Mouse (Mus musculus) CD4-positive, CD25-positive, alpha-beta regulatory T cell, adult 2 months (primary cell): ENCODE measurements around the gene Tmem102.

Source experiments
- DNase-seq: peaks from one replicate; pipeline ENCODE4 v3.0.0-alpha.2; 2012; ENCODE audit warnings: low read depth, low spot score

Gene Tmem102

DNA sequence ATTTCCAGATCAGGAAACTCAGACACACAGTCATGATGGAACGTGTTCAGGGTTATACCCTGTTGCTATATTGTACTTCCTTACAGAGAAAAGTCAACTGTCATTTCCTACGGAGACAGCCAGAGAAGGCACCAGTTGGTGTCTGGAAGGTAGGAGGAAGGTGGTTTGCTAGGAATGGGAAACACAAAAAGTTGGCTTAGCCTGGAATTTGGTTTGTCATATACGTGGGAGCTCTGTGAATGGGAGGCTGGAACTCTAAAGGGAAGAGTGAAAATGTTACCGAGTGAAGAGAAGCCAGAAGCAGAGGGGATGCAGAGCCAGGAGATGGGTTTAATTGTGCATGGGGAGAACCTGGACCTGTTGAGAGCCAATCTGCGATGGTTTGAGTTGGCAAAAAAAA, 14.0 kb downstream of the Tmem102 start:
- DNase-seq: no peak

DNA sequence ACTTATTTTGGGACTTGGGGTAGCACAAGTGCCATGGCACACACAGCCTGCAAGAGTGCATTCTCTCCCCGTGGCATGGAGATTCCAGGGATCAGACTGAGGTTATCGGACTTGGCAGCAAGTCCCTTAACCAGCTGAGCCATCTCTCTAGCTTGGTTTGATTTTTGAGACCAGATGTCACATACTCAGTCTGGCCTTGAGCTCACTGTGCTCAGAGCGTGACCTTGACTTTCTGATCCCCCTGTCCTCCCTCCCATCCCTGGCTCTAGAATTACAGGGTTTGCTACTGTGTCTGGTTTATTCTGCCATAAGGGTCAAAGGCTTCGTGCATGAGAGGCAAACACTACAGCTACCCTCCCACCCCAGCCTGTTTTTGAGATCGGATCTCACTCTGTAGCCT, 16.0 kb downstream of the Tmem102 start:
- no peak for DNase-seq

DNA sequence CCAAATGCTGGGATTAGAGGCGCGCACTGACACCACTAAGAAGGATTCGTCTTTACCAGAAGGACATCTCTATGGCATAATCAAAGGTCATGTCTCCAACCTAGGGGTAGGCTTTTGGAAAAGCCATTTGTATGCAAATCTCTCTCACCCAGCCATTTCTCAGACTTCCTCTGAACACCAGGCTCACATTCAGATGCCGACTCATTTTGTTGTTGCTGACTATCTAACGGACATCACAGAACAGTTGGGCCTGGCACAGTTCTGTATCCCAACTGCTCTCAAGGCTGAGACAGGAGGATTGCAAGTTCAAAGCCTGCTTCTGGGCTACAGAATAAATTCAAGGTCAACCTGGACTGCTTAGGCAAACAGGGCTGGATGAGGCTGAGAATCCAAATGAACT, 18.1 kb downstream of the Tmem102 start:
- DNase-seq: no peak

DNA sequence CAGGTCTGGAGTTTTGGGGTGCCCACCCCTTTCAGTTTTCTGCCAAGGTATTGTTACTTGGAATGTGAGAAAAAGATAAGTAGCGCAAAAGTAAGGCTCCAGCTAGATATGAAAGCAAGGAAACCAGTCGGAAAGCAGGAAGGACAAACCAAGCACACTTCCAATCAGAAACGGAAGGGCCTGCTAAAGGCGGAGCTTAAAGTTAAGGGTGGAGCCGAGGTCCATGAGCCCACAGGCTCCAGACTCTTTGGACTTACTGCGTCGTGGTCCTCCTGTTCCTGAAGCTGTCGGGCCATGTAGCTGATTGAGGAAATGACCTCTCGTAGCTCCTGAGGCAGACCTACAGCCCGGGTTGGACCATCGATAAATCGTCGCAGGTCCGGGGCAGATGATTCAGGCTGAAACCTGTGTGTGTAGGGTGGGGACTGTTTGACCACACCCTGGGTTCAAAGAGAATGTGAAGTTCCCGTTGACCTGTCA, 20.6 kb downstream of the Tmem102 start:
- DNase-seq: no peak

DNA sequence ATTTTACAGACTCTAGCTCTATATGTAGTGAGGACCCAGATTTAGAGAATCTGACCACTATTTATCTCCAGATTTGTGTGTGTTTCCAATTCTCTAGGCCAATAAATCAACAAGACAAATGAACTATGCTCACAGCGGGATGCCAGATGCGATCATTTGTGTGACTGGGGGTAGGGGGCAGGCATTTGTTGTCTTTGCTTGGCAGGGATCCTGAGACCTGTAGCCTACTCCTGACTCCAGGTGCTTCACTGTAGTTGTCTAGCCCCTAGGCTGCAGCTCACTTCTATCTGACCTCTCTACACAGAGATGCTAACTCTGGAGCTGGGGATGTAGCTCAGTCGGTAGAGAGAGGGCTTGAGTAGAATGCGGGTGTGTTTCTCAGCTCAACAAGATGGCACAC, 23.6 kb downstream of the Tmem102 start:
- DNase-seq: no peak

DNA sequence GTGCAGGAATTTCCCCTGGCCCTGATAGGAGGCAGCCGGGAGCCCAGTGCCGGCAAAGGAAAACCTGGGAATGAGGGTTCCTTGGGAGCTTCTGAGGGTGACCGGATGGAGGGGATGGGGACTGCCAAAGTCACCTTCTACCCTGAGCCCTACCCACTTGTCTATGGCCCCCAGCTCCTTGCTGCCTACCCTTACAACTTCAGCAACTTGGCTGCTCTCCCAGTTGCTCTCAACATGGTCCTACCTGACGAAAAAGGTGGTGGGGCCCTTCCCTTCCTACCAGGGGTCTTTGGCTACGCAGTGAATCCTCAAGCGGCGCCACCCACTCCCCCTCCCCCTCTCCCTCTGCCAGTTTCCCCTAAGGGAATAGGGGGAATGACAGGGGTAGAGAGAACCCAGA, 26.4 kb downstream of the Tmem102 start:
- no peak for DNase-seq

DNA sequence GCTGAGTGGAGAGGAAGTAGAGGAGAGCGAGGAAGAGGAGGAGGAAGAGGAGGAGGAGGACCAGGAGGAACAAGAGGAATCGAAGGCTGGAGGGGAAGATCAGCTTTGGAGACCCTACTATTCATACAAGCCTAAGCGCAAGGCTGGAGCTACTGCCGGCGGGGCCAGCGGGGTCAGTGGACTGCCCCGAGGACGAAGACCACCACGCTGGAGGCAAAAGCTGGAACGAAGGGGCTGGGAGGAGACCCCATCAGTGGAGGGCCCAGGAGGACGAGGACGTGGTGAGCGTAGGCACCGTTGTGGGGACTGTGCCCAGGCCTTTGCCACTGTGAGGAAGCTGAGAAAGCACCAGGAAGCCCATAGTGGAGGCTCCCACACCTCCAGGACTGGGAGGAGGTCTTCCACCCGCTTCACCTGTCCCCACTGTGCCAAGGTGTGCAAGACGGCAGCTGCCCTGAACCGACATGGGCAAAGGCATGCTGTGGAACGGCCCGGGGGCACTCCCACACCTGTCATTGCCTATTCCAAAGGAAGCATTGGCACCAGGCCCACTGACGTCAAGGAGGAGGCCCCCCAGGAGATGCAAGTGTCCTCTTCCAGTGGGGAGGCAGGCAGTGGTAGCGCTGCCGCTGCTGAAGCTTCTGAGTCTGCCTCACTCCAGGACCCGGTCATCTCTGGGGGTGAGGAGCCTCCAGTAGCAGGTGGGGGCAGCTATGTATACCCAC, 27.0 kb downstream of the Tmem102 start:
- no peak for DNase-seq

DNA sequence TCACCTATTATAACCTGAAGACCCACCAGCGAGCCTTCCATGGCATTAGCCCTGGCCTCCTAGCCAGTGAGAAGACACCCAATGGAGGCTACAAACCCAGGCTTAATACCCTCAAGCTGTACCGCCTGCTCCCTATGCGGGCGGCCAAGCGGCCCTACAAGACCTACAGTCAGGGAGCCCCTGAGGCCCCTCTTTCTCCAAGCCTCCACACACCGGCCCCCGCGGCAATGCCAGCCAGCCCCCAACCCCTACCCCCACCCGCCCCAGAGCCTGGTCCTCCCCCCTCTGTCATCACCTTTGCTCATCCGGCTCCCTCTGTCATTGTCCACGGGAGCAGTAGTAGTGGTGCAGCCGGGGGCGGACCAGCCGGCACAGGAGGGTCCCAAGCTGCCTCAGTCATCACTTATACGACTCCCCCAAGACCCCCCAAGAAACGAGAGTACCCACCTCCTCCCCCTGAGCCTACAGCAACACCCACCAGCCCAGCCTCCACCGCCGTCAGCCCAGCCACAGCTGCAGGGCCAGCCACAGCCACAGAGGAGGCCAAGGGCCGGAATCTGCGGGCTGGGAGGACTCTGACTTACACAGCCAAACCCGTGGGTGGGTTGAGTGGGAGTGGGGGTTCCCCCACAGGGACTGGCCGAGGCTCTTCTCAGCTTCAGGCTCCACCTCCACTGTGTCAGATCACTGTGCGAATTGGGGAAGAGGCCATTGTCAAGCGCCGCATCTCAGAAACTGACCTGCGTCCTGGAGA, 27.7 kb downstream of the Tmem102 start:
- DNase-seq: no peak

DNA sequence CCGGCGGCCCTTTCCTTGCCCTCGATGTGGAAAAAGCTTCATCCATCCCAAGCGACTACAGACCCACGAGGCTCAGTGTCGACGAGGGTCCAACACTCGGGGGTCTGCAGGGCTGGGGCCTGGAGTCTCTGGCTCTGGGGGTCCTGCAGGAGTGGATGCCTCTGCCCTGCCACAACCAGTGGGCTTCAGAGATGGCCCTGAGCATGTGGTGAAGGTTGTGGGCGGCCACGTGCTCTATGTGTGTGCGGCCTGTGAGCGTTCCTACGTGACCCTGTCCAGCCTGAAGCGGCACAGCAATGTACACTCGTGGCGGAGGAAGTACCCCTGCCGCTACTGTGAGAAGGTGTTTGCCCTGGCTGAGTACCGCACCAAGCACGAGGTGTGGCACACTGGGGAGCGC, 28.9 kb downstream of the Tmem102 start:
- DNase-seq: no peak

DNA sequence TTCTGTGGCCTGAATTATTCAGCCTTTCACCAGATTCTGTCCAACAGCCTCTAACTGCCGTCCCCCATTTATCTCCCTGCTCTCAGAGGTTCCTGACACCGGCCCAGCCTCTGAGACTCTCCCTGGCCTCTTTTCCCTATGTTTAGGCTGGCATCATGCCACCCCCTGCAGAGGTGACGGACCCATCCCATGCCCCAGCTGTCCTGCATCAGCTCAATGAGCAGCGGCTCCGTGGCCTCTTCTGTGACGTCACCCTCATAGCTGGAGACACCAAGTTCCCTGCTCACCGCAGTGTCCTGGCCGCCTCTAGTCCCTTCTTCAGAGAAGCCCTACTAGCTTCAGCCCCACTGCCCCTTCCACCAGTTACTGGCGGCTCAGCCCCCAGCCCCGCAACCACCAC, 29.7 kb downstream of the Tmem102 start:
- DNase-seq: no peak

DNA sequence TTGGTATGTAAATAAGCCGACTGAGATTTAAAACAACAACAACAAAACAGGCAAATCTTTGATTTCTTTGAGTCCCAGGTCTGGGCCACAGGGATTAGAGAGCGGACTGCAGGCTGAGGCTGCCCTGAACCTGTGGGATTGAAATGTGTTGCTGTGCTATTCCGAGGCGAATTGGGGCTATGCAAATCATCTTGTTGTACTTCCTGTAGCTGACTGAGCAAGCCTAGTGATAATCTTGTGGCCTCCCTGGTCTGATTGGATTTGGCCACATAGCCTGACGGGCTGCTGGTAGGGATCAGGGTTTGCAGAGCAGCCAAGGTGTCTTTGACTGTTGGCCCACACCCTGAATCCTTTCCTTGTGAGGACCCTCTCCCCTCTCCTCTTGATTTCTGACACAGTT, 30.5 kb downstream of the Tmem102 start:
- no peak for DNase-seq

DNA sequence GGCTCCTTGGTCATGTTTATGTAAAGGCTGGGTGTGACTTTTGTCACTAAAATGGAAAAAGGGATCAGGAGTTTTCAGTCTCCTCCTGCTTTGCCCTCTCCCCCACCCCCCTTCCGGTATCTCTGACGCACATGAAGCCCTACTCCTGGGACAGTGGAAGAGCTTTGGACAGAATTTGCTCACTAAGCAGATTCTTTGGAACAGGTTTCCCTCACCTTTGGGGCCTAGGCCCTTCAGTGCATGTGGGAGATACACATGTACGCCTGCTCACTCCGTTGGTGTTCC, 37.9 kb downstream of the Tmem102 start:
- DNase-seq: no peak

DNA sequence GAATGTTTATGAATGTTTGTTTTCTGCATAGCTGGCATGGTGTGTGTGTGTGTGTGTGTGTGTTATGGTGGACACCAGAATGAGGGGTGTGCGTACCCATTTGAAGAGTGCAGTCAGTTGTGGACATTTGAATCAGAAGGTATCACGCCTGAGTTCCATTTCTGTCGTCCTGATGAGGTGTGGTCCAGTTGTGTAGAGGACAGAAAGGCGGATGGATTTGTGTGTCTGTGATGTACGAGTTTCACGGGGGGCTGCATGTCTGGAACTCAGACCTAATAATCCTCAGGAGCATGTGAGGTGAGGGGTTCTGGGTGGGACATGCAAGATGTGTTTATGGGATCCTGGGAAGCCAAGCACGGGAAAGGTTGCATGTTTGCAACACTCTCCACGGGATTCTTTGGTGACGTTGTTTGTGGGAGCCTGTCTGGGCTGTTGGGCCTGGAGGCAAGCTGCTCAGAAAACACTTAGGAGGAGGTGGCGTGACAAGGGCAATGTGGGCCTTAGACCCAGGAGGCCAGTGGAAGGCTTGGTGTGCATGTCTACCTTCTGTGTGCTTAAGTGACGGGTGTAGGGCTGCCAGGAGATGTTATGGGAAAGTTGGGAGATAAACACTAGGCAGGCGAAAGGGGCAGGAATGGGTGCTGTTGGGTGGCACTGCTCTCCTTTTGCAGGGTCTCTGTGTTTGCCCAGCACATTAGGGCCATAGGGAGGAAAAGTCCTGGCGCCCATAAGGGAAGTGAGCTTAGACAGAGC, 38.4 kb downstream of the Tmem102 start:
- DNase-seq: no peak

DNA sequence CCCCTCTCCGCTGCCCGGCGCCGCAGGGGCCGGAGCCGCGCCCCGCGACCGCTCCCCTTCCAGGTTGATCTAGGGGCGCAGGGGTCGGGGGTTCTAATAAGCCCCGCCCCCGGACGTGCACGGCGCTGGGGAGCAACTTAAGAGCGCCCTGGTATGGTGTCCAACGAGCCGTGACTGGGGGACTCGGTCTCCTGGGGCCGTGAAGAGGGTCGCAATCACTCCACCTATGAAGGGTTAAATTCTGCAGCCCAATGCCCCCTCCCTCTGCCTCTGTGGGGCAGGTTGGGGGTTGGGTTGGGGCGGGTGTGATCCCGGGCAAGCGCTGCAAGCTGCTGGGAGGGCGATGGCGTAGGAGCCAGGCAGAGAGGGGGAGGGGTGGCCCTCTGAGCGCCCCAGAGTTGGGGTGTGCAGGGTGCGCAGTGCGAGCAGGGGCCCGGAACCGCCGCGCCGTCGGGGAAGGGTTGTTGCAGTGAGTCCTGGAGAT, 39.3 kb downstream of the Tmem102 start:
- DNase-seq: peak; percentile 90

DNA sequence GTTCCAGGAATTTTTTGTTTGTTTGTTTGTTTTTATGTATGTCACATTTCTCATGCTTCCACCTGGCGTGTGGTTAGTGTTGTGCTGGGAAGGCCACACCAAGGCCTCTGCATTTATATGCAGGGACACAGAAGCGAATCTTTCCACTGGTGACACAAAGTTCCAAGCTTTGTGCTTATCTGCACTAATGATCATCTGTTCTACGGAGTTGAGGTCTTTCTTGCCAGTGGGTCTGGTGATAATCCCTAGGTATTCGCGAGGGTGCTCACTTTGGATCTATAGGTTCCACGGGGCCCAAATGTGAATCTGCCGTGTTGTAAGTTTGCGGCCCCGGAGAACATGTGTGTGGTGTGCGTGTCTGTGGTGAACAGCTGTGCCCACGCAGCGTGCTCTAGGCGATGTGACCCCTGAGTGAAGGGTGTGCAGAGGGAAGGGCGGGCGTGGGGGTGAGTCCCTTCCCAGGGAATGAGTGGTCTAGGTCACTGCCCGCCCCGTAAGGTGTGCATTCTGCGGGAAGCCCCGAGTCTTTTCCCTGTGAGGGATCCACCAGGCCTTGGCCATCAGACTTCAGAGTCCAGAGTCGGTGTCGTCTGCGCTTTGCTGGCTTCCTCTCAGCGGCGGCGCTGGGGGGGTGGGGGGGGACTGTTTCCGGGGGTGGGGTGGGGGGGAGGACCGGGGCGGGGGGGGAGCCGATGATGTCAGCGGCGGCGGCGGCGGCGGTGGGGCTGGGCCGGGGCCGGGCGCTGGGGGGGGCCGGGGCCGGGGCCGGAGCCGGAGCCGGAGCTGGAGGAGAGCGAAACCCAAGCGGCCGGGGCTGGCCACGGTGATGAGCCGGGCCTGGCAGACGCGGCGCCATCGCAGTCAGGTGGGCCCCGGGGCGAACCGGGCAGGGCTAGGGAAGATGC, 40.0 kb downstream of the Tmem102 start, which contains the start of gene Zbtb4:
Gene Zbtb4 (plus strand): TSS at position 692 of the 905 bp plus-strand sequence.
- DNase-seq: peak; percentile 80

DNA sequence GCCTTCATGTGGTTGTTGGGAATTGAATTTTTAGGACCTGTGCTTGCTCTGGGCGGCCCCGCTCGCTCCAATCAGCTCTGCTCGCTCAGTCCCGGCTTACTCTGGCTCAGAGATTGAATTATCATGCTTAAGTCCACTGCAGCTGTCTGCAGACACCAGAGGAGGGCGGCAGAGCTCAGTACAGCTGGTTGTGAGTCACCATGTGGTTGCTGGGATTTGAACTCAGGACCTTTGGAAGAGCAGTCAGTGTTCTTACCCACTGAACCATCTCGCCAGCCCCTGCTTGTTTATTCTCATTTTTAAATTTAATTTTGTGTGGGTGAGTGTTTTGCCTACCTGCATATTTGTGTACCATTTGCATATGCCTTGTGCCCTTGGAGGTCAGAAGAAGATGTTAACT, 41.9 kb downstream of the Tmem102 start:
- DNase-seq: peak; percentile 50

DNA sequence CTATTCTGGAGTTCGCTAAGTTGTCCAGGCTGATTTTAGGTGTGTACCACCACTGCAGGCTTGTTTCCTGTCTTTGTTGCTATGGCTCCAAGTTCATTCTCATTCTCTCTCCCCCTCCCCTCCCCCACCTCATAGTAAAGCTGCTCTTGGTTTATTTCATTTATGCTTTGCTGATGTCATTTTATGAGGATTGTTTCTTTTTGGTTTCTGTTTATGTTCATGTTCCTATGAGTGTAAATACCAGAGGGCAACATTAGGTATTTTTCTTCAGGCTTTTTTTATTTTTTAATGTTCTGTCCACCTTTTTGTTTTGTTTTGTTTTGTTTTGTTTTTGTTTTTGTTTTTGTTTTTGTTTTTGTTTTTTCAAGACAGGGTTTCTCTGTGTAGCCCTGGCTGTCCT, 43.6 kb downstream of the Tmem102 start, which contains the start of gene Slc35g3:
Gene Slc35g3 (minus strand): TSS at position 101 of the 400 bp plus-strand sequence.
- DNase-seq: peak; percentile 26

DNA sequence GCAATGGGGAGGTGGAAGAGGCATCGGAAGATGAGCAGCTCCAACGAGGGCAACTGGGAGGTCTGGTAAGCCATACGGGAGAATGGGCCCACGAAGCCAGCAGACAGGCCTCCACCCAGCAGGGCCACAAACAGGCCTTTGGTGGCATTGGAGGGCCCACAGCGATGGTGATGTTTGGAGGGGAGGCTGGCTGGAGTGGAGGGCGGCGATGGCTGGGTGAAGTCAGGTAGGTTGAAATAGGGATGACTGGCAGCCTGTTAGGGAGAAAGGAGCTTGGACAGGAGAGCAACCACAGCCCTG, 44.6 kb downstream of the Tmem102 start:
- no peak for DNase-seq

DNA sequence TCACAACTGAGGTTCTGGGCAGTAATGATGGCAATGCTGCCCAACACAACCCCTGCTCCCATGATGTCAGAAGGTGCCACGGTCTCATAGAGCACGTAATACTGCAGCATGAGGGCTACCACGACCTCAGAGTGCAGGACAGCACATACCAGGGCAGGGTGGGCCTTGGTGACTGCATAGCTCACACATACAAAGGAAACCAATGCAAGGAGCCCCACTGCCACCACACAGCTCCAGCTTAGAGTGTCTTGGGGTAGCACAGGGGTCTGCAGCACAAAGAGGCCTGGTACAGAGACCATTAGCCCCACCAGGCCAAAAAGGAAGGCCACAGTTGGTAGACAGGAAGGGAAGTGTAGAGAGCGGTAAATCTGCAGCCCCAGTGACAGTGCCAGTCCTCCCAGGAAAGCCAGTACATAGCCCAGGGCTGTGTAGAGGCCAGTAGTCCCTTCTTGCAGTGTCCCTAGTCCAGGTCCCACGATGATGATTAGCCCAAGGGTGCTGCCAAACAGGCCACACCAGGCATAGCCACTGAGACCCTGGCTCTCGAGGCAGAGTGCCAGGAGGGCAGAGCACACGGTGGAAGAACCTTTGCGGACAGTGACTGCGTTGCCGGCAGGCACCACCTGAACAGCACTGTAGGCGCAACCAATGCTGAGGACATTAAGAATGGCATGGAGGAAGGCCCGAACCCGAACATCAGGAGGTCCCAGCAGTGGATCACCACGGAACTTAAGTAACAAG, 45.1 kb downstream of the Tmem102 start:
- no peak for DNase-seq

DNA sequence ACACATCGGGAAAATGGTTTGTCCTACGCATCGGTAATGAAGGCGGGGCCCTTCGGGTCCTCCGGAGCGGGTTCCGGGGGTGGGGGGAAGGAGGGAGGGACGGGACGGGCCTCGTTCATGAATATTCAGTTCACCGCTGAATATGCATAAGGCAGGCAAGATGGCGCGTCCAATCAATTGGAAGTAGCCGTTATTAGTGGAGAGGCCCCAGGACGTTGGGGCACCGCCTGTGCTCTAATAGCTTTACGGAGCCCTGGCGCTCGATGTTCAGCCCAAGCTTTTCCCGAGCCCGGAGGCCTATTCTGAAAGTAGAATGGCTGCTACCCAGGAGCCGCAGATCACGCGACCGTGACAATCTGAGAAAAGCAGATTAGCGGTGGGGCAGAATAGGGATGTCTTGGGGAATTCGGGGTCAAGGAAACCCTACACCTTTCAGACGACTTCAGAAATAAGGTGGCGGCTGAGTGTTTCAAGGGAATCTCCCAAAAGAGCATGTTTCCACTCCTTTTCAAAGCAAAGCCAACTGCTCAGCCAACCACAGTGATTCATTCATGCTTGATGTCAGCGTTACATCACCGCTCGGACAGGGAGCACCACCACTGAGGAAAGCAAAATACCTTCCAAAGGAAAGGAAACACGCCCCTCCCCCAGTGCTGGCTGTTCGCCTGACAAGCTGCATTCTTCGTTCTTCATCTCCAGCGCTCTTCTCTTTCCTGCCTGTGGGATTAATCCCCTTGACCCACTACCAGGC, 46.3 kb downstream of the Tmem102 start:
- peak; percentile 93 for DNase-seq
